Mouse (Mus musculus) embryonic facial prominence, embryonic 14.5 days (tissue): ENCODE data around the gene Gp1bb. TPM values are rescaled to one million over a fixed set of nuclear protein-coding genes. Genes with fewer than 3 reads are reported as not detected.

Source experiments
- ATAC-seq: fragments of 200-750 bp; cut with Nextera tagmentation; 2 replicates; pipeline ENCODE4 v1.8.0; 2017; ENCODE audit warnings: low read depth, moderate number of reproducible peaks, moderate TSS enrichment
- DNase-seq: peaks from one replicate; pipeline ENCODE4 v3.0.0-alpha.2; 2015; ENCODE audit warnings: low spot score
- H3K27ac ChIP-seq: fragments of 300-500 bp; sonication (generic); replicated peaks from 2 replicates; pipeline ENCODE4 v1.5.1; 2014; ENCODE audit warnings: low read depth, mild to moderate bottlenecking, low read length, moderate library complexity
- H3K27me3 ChIP-seq: fragments of 300-500 bp; sonication (generic); replicated peaks from 2 replicates; pipeline ENCODE4 v1.6.1; 2014; ENCODE audit warnings: low read length; ENCODE audit not compliant: control insufficient read depth, insufficient read depth
- H3K36me3 ChIP-seq: fragments of 300-500 bp; sonication (generic); 2 replicates; pipeline ENCODE4 v1.6.1; 2014; ENCODE audit warnings: low read length, mixed read lengths; ENCODE audit not compliant: control insufficient read depth, insufficient read depth
- H3K4me1 ChIP-seq: fragments of 300-500 bp; sonication (generic); 2 replicates; pipeline ENCODE4 v1.6.1; 2014; ENCODE audit warnings: antibody characterized with exemption, low read length; ENCODE audit not compliant: control insufficient read depth, insufficient read depth
- H3K4me2 ChIP-seq: fragments of 300-500 bp; sonication (generic); 2 replicates; pipeline ENCODE4 v1.6.1; 2014; ENCODE audit warnings: low read depth, mild to moderate bottlenecking, low read length, moderate library complexity, mixed read lengths
- H3K4me3 ChIP-seq: fragments of 300-500 bp; sonication (generic); 2 replicates; pipeline ENCODE4 v1.5.1; 2014; ENCODE audit warnings: low read depth, mild to moderate bottlenecking, low read length
- H3K9ac ChIP-seq: fragments of 300-500 bp; sonication (generic); 2 replicates; pipeline ENCODE4 v1.6.1; 2014; ENCODE audit warnings: low read depth, mild to moderate bottlenecking, low read length, moderate library complexity, mixed read lengths
- H3K9me3 ChIP-seq: fragments of 300-500 bp; sonication (generic); 2 replicates; pipeline ENCODE4 v1.6.1; 2016; ENCODE audit warnings: low read length; ENCODE audit not compliant: control insufficient read depth
- WGBS: fragments of 180-500 bp; shearing (Covaris S2); extraction: QIAGEN DNeasy Blood & Tissue Kit; methylation state at CpG from one replicate; pipeline ENCODE4 v1.1.7; 2014; 5-methylcytosine and 5-hydroxymethylcytosine counted together
- polyA plus RNA-seq: library from polyadenylated mRNA; unstranded; fragments of >200 nt; fragmentation: Nextera tagmentation; extraction: Ambion mirVana; gene quantifications from 2 replicates; pipeline ENCODE4 v1.2.1, GENCODE M21; 2014

Gp1bb gene
- polyA plus RNA-seq, 1 experiment from 2014 or later = 3.1 TPM

- ATAC-seq = no peak
- H3K36me3 ChIP-seq = no peaks in the 10 kb centered on the region
- peak overlapping the region; percentile 87 for H3K4me2 ChIP-seq
- H3K27me3 ChIP-seq = peaks cover 95% of the 10 kb centered on the region
- H3K27ac ChIP-seq = no peak overlapping the region
- peak overlapping the region; percentile 55 for H3K4me3 ChIP-seq
- H3K9ac ChIP-seq = peak overlapping the region; percentile 75
- H3K9me3 ChIP-seq = no peaks in the 10 kb centered on the region
- 31% methylated on average over 10 of the region's 10 CpGs for WGBS
- H3K4me1 ChIP-seq = peaks cover 28% of the 10 kb centered on the region
- no peak for DNase-seq
These were observed 38.4 kb downstream of the Gp1bb start for GRCm38 (mm10) chr16:18583673-18584357.

DNA sequence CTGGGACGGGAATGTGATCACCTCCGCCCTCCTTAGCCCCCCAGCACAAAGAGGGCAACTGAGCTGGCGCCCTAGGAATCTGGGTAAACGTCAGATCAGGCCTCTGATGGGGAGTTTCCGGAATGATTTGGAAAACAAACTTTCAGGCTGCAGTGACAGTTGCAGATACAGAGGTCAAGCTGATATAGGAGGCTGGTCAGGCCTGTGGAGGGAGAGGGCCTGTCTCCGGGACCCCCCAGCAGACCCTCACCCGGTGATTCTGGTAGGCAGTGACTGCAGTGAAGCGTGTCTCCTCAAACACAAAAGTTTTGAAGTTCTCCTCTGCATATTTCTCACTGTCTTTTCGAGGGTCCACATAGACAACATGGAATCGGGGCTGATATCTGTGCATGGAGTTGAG is 39.0 kb downstream of the Gp1bb start:
- Histone ChIP-seq H3K27ac (no peak overlapping the region), H3K4me1 (peaks cover 28% of the 10 kb centered on the region), H3K4me3 (peak overlapping the region; percentile 37), H3K9ac (0 out of 2 replicates have a peak overlapping the region, but pooled peaks have one; percentile 47), H3K36me3 (no peaks in the 10 kb centered on the region), H3K9me3 (no peaks in the 10 kb centered on the region), H3K27me3 (peaks cover 89% of the 10 kb centered on the region), H3K4me2 (peak overlapping the region; percentile 87)
- ATAC-seq = no peak
- no peak for DNase-seq
- WGBS = 35% methylated on average over 9 of the region's 10 CpGs

DNA sequence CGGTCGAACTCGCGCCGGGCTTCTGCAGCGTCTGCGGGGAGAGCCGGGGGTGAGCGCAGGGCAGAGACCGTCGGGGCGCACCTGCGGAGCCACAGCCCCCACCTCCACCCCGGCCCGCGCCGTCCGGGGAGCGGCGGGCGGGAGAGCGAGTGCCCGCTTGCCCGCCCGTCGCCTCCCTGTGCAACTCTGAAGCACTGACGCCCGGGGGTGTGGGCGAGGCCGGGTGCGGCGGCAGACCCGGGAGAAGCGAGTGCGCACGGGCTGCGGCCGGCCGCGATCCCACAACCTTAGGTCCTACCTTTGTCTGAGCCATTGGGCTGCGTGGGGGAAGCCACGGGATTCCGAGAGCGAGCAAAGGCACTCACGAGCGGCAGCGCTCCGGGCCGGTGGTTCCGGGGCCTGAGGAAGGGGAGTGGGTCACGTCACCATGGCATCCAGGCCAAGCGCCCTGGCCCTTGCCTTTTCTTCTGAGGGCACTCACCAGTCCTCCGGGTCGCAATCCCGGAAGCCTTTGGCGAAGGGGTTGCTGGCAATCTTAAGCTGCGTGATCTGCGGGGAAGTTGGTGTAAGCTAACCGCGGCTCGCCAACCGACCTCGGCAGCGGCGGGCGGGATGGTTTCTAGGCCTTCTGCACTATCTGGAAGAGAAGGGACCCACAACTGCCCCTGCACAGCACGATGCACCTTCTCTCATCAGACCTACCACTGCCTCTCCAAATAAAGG is 39.6 kb downstream of the Gp1bb start:
- WGBS = 5% methylated on average over 26 of the region's 67 CpGs
- ATAC-seq = no peak
- no peak overlapping the region for H3K27ac ChIP-seq

DNA sequence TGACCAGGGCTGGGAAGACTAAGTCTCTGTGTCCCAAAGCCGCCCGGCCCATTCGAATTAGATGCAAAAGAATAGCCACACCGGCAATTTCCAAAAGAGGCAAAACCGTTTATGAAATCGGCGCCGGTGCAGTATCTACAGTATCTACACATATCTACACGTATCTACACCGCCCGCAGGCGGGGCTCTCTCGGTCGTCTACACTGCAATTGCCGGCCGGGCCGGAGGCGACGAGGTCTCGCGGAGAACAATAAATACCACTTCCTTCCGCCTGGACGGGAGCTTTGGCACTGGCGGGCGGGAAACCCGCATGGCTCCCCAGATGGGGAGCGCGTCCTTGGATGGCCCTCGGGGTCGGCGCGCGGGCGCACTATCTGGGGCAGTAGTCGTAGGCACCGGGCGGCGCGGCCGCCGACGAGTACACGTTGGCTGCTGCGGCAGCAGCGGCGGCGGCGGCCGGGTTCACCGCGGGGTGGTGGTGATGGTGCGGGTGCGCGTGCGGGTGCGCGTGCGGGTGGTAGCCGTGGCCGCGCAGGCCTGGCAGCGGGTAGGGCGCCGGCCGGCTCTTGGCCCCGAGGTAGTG is 40.5 kb downstream of the Gp1bb start:
- ATAC-seq (no peak), DNase-seq (no peak)
- H3K27ac ChIP-seq = no peak overlapping the region
- no peaks in the 10 kb centered on the region for H3K9me3 ChIP-seq
- no peaks in the 10 kb centered on the region for H3K36me3 ChIP-seq
- WGBS = 2% methylated on average over 29 of the region's 66 CpGs
- H3K9ac ChIP-seq = peak overlapping the region; percentile 47
- H3K4me2 ChIP-seq = peak overlapping the region; percentile 87
- H3K27me3 ChIP-seq = peaks cover 76% of the 10 kb centered on the region
- H3K4me3 ChIP-seq = peak overlapping the region; percentile 37
- H3K4me1 ChIP-seq = peaks cover 33% of the 10 kb centered on the region

More for the DNA sequence above, 39.6 kb downstream of the Gp1bb start:
- peak overlapping the region; percentile 37 for H3K4me3 ChIP-seq
- peak overlapping the region; percentile 47 for H3K9ac ChIP-seq
- H3K4me2 ChIP-seq = peak overlapping the region; percentile 87
- DNase-seq = no peak
- no peaks in the 10 kb centered on the region for H3K9me3 ChIP-seq
- H3K36me3 ChIP-seq = no peaks in the 10 kb centered on the region
- peaks cover 34% of the 10 kb centered on the region for H3K4me1 ChIP-seq
- peaks cover 83% of the 10 kb centered on the region for H3K27me3 ChIP-seq

- no peaks in the 10 kb centered on the region for H3K36me3 ChIP-seq
- no peak for DNase-seq
- no peak overlapping the region for H3K27ac ChIP-seq
- H3K4me3 ChIP-seq = peak overlapping the region; percentile 37
- H3K27me3 ChIP-seq = peaks cover 70% of the 10 kb centered on the region
- H3K4me1 ChIP-seq = peaks cover 27% of the 10 kb centered on the region
- H3K9ac ChIP-seq = peak overlapping the region; percentile 47
- no peaks in the 10 kb centered on the region for H3K9me3 ChIP-seq
- no peak for ATAC-seq
- H3K4me2 ChIP-seq = peak overlapping the region; percentile 87
- WGBS = 17% methylated on average over 21 of the region's 21 CpGs
These were observed 41.1 kb downstream of the Gp1bb start for GRCm38 (mm10) chr16:18581050-18581622.

DNA sequence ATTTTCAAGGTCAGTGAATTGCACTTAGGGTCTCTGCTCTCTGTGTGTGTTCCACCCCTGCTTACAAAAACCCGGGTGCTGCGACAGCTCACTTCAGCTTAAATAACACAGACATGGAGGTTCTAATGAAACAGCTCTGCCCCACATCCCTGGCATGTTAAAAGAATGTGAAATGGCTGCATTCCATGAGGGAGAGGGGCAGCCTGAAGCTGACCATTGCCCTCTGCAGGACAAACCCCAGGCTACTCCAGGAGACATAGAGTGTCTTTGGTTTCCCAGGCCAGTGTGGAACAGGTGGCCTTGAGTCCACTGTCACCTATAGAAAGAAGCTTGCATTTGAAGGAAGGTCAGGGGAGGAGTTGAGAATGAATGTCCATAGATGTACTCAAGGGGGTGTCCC is 41.8 kb downstream of the Gp1bb start:
- Histone ChIP-seq H3K4me2 (no peak overlapping the region), H3K4me3 (no peak overlapping the region), H3K4me1 (peaks cover 22% of the 10 kb centered on the region), H3K36me3 (no peaks in the 10 kb centered on the region), H3K27ac (no peak overlapping the region), H3K9ac (no peak overlapping the region), H3K9me3 (no peaks in the 10 kb centered on the region), H3K27me3 (peaks cover 63% of the 10 kb centered on the region)
- DNase-seq = no peak
- WGBS = 26% methylated on average over 2 of the region's 2 CpGs
- no peak for ATAC-seq

GRCm38 (mm10) chr16:18577599-18578160 is 44.5 kb downstream of the Gp1bb start:
- Histone ChIP-seq H3K4me1 (peaks cover 22% of the 10 kb centered on the region), H3K4me3 (no peak overlapping the region), H3K9me3 (no peaks in the 10 kb centered on the region), H3K27me3 (peaks cover 36% of the 10 kb centered on the region), H3K9ac (no peak overlapping the region), H3K4me2 (no peak overlapping the region), H3K36me3 (no peaks in the 10 kb centered on the region), H3K27ac (no peak overlapping the region)
- ATAC-seq = peak; percentile 71
- 11% methylated on average over 5 of the region's 5 CpGs for WGBS
- DNase-seq = peak; percentile 81

DNA sequence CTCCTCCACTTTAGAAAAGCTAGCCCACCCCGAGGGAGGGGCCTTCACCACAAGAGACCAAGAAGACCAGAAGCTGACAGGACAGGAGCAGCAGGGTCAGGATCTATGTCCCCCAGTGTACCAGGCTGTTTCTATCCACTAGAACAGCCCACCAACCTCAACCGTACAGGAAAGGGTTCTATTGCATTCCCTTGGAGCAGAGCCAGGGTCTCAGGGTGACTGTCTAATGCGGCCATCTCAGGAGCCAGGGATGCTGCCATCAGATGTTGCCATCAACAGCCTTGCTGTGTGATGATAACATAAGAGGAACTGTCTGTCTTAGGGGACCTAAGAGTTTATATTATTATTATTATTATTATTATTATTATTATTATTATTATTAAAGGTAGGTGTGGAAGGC is 45.1 kb downstream of the Gp1bb start:
- Histone ChIP-seq H3K9ac (no peak overlapping the region), H3K4me2 (no peak overlapping the region), H3K27ac (no peak overlapping the region), H3K4me3 (no peak overlapping the region), H3K27me3 (peaks cover 30% of the 10 kb centered on the region), H3K36me3 (no peaks in the 10 kb centered on the region), H3K9me3 (no peaks in the 10 kb centered on the region), H3K4me1 (peaks cover 19% of the 10 kb centered on the region)
- WGBS = 42% methylated on average over 3 of the region's 3 CpGs
- DNase-seq (no peak), ATAC-seq (no peak)
